Mouse (Mus musculus) olfactory bulb, adult 2 months (tissue): ENCODE results near the gene Rab27a.

Source experiments
- CTCF ChIP-seq: fragments of 200-500 bp; IDR thresholded peaks from 2 replicates; pipeline ENCODE4 v1.5.1; 2012; ENCODE audit warnings: low read depth, mild to moderate bottlenecking, low read length, moderate library complexity; ENCODE audit not compliant: insufficient read depth
- POLR2A ChIP-seq: fragments of 200-500 bp; IDR thresholded peaks from 2 replicates; pipeline ENCODE4 v1.6.1; 2012; ENCODE audit warnings: mild to moderate bottlenecking, low read depth, low read length, moderate library complexity; ENCODE audit not compliant: insufficient read depth

GRCm38 (mm10) chr9:73047906-73048305, 3.3 kb downstream of the Rab27a start:
- no peak for TF ChIP-seq CTCF
- TF ChIP-seq POLR2A: no peak
